ENCODE assay signal across 8 mouse cellular contexts in the genomic region with DNA sequence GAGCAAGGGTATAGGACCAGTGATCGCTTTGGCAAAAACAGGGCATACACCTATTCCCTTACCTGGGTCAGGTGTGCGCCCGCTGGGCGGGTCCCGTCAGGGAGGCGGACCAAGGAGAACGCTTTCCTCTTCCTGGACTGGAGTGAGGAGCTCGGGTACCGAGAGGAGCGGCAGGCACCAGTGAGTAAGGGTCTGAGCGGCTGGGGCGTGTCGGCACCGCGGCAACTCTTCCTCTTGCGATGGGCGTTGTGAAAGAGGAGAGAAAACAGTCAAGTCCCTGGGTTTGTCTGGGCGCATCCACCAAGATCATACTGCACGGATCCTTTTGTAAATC. TPM values are rescaled to one million over a fixed set of nuclear protein-coding genes. Genes with fewer than 3 reads are reported as not detected.
DNase-seq lines count a peak whose midpoint lies in the region; ATAC-seq and TF ChIP-seq lines count a peak whose summit lies in the region.

No protein-coding gene starts in this region.

- H3K9me3 ChIP-seq in kidney, embryonic 15.5 days (replicated peaks) = no peaks in the 10 kb centered on the region
- H3K9me3 ChIP-seq in liver, embryonic 12.5 days (replicated peaks) = no peaks in the 10 kb centered on the region
- no peaks in the 10 kb centered on the region for H3K9me3 ChIP-seq in midbrain, postnatal 0 days (ENCODE audit: low read length)
- H3K9me3 ChIP-seq in stomach, postnatal 0 days (ENCODE audit: control insufficient read depth, low read length) = no peaks in the 10 kb centered on the region

- no peak for TF ChIP-seq CTCF in midbrain, postnatal 0 days (IDR thresholded peaks at IDR 0.05)
- TF ChIP-seq CTCF in stomach, postnatal 0 days (IDR thresholded peaks at IDR 0.05; ENCODE audit: low read depth) = no peak

- peak overlapping the region; percentile 77 for H3K4me3 ChIP-seq in kidney, embryonic 15.5 days (replicated peaks)
- H3K4me3 ChIP-seq in liver, embryonic 12.5 days = peak overlapping the region; percentile 92
- peak overlapping the region; percentile 72 for H3K4me3 ChIP-seq in midbrain, postnatal 0 days (ENCODE audit: low read depth, low read length)
- peak overlapping the region; percentile 68 for H3K4me3 ChIP-seq in stomach, postnatal 0 days (ENCODE audit: low read depth, low read length)

- peak overlapping the region; percentile 88 for H3K27ac ChIP-seq in kidney, embryonic 15.5 days
- H3K27ac ChIP-seq in liver, embryonic 12.5 days = peak overlapping the region; percentile 98
- peak overlapping the region; percentile 62 for H3K27ac ChIP-seq in midbrain, postnatal 0 days (ENCODE audit: low read depth, low read length)
- H3K27ac ChIP-seq in stomach, postnatal 0 days (replicated peaks) = peak overlapping the region; percentile 41

- H3K36me3 ChIP-seq in kidney, embryonic 15.5 days = no peaks in the 10 kb centered on the region
- peaks cover 12% of the 10 kb centered on the region for H3K36me3 ChIP-seq in liver, embryonic 12.5 days
- no peaks in the 10 kb centered on the region for H3K36me3 ChIP-seq in midbrain, postnatal 0 days (ENCODE audit: insufficient read depth, low read length)
- H3K36me3 ChIP-seq in stomach, postnatal 0 days (ENCODE audit: control insufficient read depth, insufficient read depth, low read length) = no peaks in the 10 kb centered on the region

- peaks cover 19% of the 10 kb centered on the region for H3K4me1 ChIP-seq in kidney, embryonic 15.5 days
- peaks cover 51% of the 10 kb centered on the region for H3K4me1 ChIP-seq in liver, embryonic 12.5 days
- peaks cover 7% of the 10 kb centered on the region; the same call in 1 of the 2 replicates for H3K4me1 ChIP-seq in midbrain, postnatal 0 days (ENCODE audit: insufficient read depth, low read length)
- peaks cover 5% of the 10 kb centered on the region for H3K4me1 ChIP-seq in stomach, postnatal 0 days (replicated peaks; ENCODE audit: control insufficient read depth, insufficient read depth)

- peak; percentile 37 for DNase-seq in retina, embryonic 14.5 days (ENCODE audit: low spot score)
- no peak for DNase-seq in retina, postnatal 1 day
- DNase-seq in embryo, embryonic 11 days = peak; percentile 52
- DNase-seq in midbrain, postnatal 0 days (ENCODE audit: low spot score) = peak; percentile 26
- DNase-seq in stomach, postnatal 0 days (ENCODE audit: low spot score) = peak; percentile 89

- no peak for TF ChIP-seq EP300 in stomach, postnatal 0 days (optimal IDR thresholded peaks at IDR 0.05)

- peak overlapping the region; percentile 86 for H3K4me2 ChIP-seq in kidney, embryonic 15.5 days
- peak overlapping the region; percentile 85 for H3K4me2 ChIP-seq in liver, embryonic 12.5 days
- H3K4me2 ChIP-seq in midbrain, postnatal 0 days (ENCODE audit: low read depth, low read length, poor library complexity, severe bottlenecking) = peak overlapping the region; percentile 69
- H3K4me2 ChIP-seq in stomach, postnatal 0 days (replicated peaks; ENCODE audit: low read depth) = peak overlapping the region; percentile 86

- peak; percentile 72 for ATAC-seq in granulocyte monocyte progenitor cell, adult 5-6 weeks (replicated peaks; ENCODE audit: poor library complexity, severe bottlenecking)
- ATAC-seq in kidney, embryonic 15.5 days (replicated peaks; ENCODE audit: low FRiP score) = peak; percentile 82
- peak; percentile 20 for ATAC-seq in liver, embryonic 12.5 days
- peak; percentile 71; the same call in 1 of the 2 replicates for ATAC-seq in midbrain, postnatal 0 days (ENCODE audit: low FRiP score)
- ATAC-seq in stomach, postnatal 0 days (ENCODE audit: low FRiP score, low TSS enrichment) = peak; percentile 94

- no peaks in the 10 kb centered on the region for H3K27me3 ChIP-seq in kidney, embryonic 15.5 days
- H3K27me3 ChIP-seq in liver, embryonic 12.5 days (replicated peaks) = no peaks in the 10 kb centered on the region
- H3K27me3 ChIP-seq in midbrain, postnatal 0 days (ENCODE audit: insufficient read depth, low read length) = no peaks in the 10 kb centered on the region
- H3K27me3 ChIP-seq in stomach, postnatal 0 days (ENCODE audit: control insufficient read depth, insufficient read depth, low read length) = no peaks in the 10 kb centered on the region

- under 1% methylated on average over 19 of the region's 19 CpGs for WGBS in kidney, embryonic 15.5 days
- WGBS in liver, embryonic 12.5 days (ENCODE audit: insufficient replicate concordance) = 3% methylated on average over 19 of the region's 19 CpGs
- WGBS in midbrain, postnatal 0 days = under 1% methylated on average over 19 of the region's 19 CpGs
- under 1% methylated on average over 18 of the region's 19 CpGs for WGBS in stomach, postnatal 0 days

- peak overlapping the region; percentile 77 for H3K9ac ChIP-seq in kidney, embryonic 15.5 days
- peak overlapping the region; percentile 95 for H3K9ac ChIP-seq in liver, embryonic 12.5 days
- H3K9ac ChIP-seq in midbrain, postnatal 0 days (replicated peaks; ENCODE audit: low read length, poor library complexity, severe bottlenecking) = peak overlapping the region; percentile 79
- peak overlapping the region; percentile 82 for H3K9ac ChIP-seq in stomach, postnatal 0 days (ENCODE audit: low read length)

RNA-seq across cellular contexts. Expression of gene Sh3yl1, which starts 0.5 kb away (rescaled TPM):
- total RNA-seq in granulocyte monocyte progenitor cell, adult 5-6 weeks (2014; fragmentation: Nextera tagmentation) = 0.28 and 2.4 TPM in 2 replicates
- 1.2 and 3.0 TPM in 2 replicates for total RNA-seq in granulocyte monocyte progenitor cell, adult 5-6 weeks (2017)
- 25.2 and 27.5 TPM in 2 replicates for polyA plus RNA-seq in kidney, embryonic 15.5 days (2015; fragmentation: Nextera tagmentation; extraction: Ambion mirVana)
- polyA plus RNA-seq in liver, embryonic 12.5 days (2016; fragmentation: Nextera tagmentation; extraction: Ambion mirVana) = 36.0 and 38.4 TPM in 2 replicates
- total RNA-seq in midbrain, postnatal 0 days (2014; rRNA removed) = 20.3 and 20.4 TPM in 2 replicates
- 52.6 and 52.9 TPM in 2 replicates for polyA plus RNA-seq in midbrain, postnatal 0 days (2015; fragmentation: Nextera tagmentation; extraction: Ambion mirVana)
- 49.7 and 51.2 TPM in 2 replicates for polyA plus RNA-seq in stomach, postnatal 0 days (2015; fragmentation: Nextera tagmentation; extraction: Ambion mirVana)

RNA-seq across cellular contexts. Expression of gene Acp1, which starts 0.6 kb away (rescaled TPM):
- 55.3 and 61.0 TPM in 2 replicates for total RNA-seq in granulocyte monocyte progenitor cell, adult 5-6 weeks (2014; fragmentation: Nextera tagmentation)
- 69.7 and 69.8 TPM in 2 replicates for total RNA-seq in granulocyte monocyte progenitor cell, adult 5-6 weeks (2017)
- 168 and 188 TPM in 2 replicates for polyA plus RNA-seq in kidney, embryonic 15.5 days (2015; fragmentation: Nextera tagmentation; extraction: Ambion mirVana)
- polyA plus RNA-seq in liver, embryonic 12.5 days (2016; fragmentation: Nextera tagmentation; extraction: Ambion mirVana) = 299 and 326 TPM in 2 replicates
- total RNA-seq in midbrain, postnatal 0 days (2014; rRNA removed) = 24.3 and 38.3 TPM in 2 replicates
- 106 and 113 TPM in 2 replicates for polyA plus RNA-seq in midbrain, postnatal 0 days (2015; fragmentation: Nextera tagmentation; extraction: Ambion mirVana)
- polyA plus RNA-seq in stomach, postnatal 0 days (2015; fragmentation: Nextera tagmentation; extraction: Ambion mirVana) = 103 and 113 TPM in 2 replicates

RNA-seq across cellular contexts. Expression of gene Alkal2, which starts 27.9 kb away (rescaled TPM):
- not detected in 2 replicates for total RNA-seq in granulocyte monocyte progenitor cell, adult 5-6 weeks (2014; fragmentation: Nextera tagmentation)
- not detected in 2 replicates for total RNA-seq in granulocyte monocyte progenitor cell, adult 5-6 weeks (2017)
- 0.12 and 0.55 TPM in 2 replicates for polyA plus RNA-seq in kidney, embryonic 15.5 days (2015; fragmentation: Nextera tagmentation; extraction: Ambion mirVana)
- polyA plus RNA-seq in liver, embryonic 12.5 days (2016; fragmentation: Nextera tagmentation; extraction: Ambion mirVana) = not detected in 2 replicates
- 0.33 and 2.5 TPM in 2 replicates for total RNA-seq in midbrain, postnatal 0 days (2014; rRNA removed)
- polyA plus RNA-seq in midbrain, postnatal 0 days (2015; fragmentation: Nextera tagmentation; extraction: Ambion mirVana) = 0.41 and 0.43 TPM in 2 replicates
- polyA plus RNA-seq in stomach, postnatal 0 days (2015; fragmentation: Nextera tagmentation; extraction: Ambion mirVana) = 5.2 and 6.2 TPM in 2 replicates

Comparison
In these comparisons a context has a peak if more than half of its experiments do, and no peak if none do; other contexts are left out.
1. ATAC-seq: peak in every context shown above with its lines; median percentile 94 in stomach, postnatal 0 days; 82 in kidney, embryonic 15.5 days; 72 in granulocyte monocyte progenitor cell, adult 5-6 weeks; 71 in midbrain, postnatal 0 days; 20 in liver, embryonic 12.5 days.
2. H3K27ac ChIP-seq: peak in every context shown above with its lines; median percentile 98 in liver, embryonic 12.5 days; 88 in kidney, embryonic 15.5 days; 62 in midbrain, postnatal 0 days; 41 in stomach, postnatal 0 days.